Mouse (Mus musculus) B cell, adult (primary cell): Measurements from ENCODE around the gene Il9r. TPM values are rescaled to one million over a fixed set of nuclear protein-coding genes. Genes with fewer than 3 reads are reported as not detected.

Experiments
- total RNA-seq: library from RNA; stranded (reverse); gene quantifications from 4 replicates; pipeline ENCODE4 v1.2.4, GENCODE M21; 2023; ENCODE audit not compliant: inconsistent age

Gene Il9r
- total RNA-seq, result 27.7 to 39.1 TPM (median 30.8 TPM) in 4 replicates

GRCm38 (mm10) chr11:32200075-32200601 lies at the start of gene Il9r:
TSS of gene Il9r (minus strand) at chr11:32200279.

DNA sequence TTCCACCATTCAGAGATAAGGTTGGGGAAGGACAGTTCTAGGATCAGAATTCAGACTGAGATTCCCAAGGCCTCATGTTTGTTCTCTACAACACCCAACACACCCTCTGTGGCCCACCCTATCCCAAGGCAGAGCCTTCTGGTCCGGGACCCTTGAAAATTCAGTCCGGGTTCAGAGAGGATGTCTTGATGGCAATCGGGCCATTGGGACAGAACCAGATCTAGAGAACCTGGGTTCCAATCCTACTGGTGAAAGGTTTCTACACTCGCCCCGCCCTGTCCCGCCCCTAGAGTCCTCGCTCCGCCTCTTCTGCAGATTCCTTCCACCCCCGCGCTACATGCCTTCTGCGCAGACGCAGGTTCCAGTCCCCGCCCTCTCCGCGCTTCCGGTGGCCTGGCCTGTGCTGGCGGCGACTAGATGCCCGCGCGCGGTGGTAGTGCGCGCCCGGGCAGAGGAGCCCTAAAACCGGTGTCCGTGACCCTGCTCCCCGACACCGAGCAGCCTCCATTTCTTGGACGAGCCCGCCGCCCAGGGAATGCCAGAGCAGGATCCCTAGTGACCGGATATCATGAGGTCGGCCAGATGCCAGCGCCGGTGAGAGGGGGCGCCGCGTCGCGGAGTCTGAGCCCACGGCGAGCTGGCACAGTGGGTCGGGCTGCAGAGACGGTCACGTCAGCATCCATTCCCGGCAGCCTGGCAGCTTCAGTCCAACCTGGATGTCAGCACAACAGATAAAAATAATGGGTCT lies 26.2 kb upstream of the Il9r start, which contains the start of gene Mpg:
Gene Mpg (plus strand): TSS at position 382 of the 748 bp plus-strand sequence.

GRCm38 (mm10) chr11:32221951-32222409 lies 21.9 kb upstream of the Il9r start, which contains the start of gene Rhbdf1:
TSS of gene Rhbdf1 (minus strand) at chr11:32222300.

DNA sequence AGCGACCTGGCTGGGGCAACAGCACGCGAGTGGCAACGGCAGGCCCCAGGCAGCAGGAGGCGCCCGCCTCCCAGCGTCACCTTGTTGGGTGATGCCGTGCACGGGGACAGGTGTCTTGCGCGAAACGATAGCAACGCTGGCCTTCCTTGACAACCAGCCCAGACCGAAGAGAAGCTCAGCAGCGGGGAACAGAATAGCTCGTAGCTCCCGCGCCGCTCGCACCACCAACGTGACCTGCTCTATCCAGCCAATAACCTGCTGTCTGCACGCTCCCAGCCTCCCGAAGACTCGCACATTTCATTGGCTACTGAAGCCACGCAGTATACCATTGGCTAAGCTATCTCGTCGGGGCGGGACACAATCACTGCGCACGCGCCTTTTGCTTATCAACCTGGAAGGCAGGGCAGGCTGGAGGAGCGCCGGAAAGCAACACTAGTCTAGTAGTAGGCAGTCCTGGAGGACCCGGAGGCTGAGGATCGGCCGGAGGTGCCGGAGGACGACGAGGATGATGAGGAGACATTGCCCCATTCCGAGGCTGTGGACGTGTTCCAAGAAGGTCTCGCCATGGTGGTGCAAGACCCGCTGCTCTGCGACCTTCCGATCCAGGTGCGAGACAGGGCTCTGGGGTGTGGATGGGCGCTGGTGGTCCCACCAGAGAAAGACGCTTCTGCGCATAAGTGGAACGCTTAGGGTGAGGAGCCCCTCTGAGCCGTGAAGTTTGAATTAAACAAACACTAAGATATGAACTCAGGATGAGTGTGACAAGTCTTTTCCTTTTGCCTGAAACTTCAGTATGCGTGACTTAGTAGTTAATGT lies 5.2 kb upstream of the Il9r start, which contains the start of gene Snrnp25:
Gene Snrnp25 (plus strand): TSS at position 358 of the 816 bp plus-strand sequence.

Other genes starting within 250 kb of the Il9r start
- 0.26 TPM in 1 of 4 replicates, not detected in the others for gene 4930524B15Rik, start 234.7 kb downstream of the Il9r start, total RNA-seq
- 2.5 to 3.0 TPM (median 2.9 TPM) in 4 replicates for gene Nsg2, start 199.8 kb downstream of the Il9r start, total RNA-seq
- gene Snrnp25, start 5.1 kb upstream of the Il9r start, total RNA-seq, result 21.3 to 25.7 TPM (median 23.2 TPM) in 4 replicates
- 7.3 to 11.0 TPM (median 8.1 TPM) in 4 replicates for gene Rhbdf1, start 22.0 kb upstream of the Il9r start, total RNA-seq
- gene Mpg, start 26.2 kb upstream of the Il9r start, total RNA-seq, result 21.8 to 27.2 TPM (median 23.3 TPM) in 4 replicates
- 57.0 to 64.7 TPM (median 60.1 TPM) in 4 replicates for gene Nprl3, start 67.4 kb upstream of the Il9r start, total RNA-seq
- not detected in 4 replicates for gene Hba-x, start 76.1 kb upstream of the Il9r start, total RNA-seq
- 12.5 to 42.5 TPM (median 25.1 TPM) in 4 replicates for gene Hba-a1, start 83.2 kb upstream of the Il9r start, total RNA-seq
- not detected in 4 replicates for gene Hbq1b, start 86.7 kb upstream of the Il9r start, total RNA-seq
- 5.9 to 19.6 TPM (median 13.7 TPM) in 4 replicates for gene Hba-a2, start 96.2 kb upstream of the Il9r start, total RNA-seq
- gene Hbq1a, start 99.8 kb upstream of the Il9r start, total RNA-seq, result not detected in 4 replicates
- 0.10 to 0.12 TPM in 2 of 4 replicates, not detected in the others for gene Sh3pxd2b, start 147.5 kb upstream of the Il9r start, total RNA-seq